Mouse (Mus musculus): ENCODE data around the gene Cyp4f13.

Gene Cyp4f13

GRCm38 (mm10) chr17:32947215-32947914 is at the start of gene Cyp4f13:
Gene Cyp4f13 (minus strand): TSS chr17:32947402.
- DNase-seq, result peak; percentile 99

- DNase-seq, result peak; percentile 95
Observed at GRCm38 (mm10) chr17:32992699-32993474, 45.7 kb upstream of the Cyp4f13 start, which contains the start of gene Zfp952. Gene Zfp952 (plus strand): TSS chr17:32993129.

- peak; percentile 33 for DNase-seq
Observed at GRCm38 (mm10) chr17:32991965-32992698, 44.9 kb upstream of the Cyp4f13 start.

- DNase-seq, result no peak
Observed at GRCm38 (mm10) chr17:32986301-32986700, 39.1 kb upstream of the Cyp4f13 start.

- no peak for DNase-seq
Observed at GRCm38 (mm10) chr17:32981361-32981760, 34.2 kb upstream of the Cyp4f13 start.

GRCm38 (mm10) chr17:32965623-32966290 is 18.6 kb upstream of the Cyp4f13 start, which contains the start of gene Zfp472:
Gene Zfp472 (plus strand): TSS chr17:32965814.
- DNase-seq, result peak; percentile 96

GRCm38 (mm10) chr17:32965253-32965622 is 18.0 kb upstream of the Cyp4f13 start:
- no peak for DNase-seq

GRCm38 (mm10) chr17:32951441-32951840 is 4.2 kb upstream of the Cyp4f13 start:
- DNase-seq, result peak; percentile 79

GRCm38 (mm10) chr17:32951006-32951405 is 3.8 kb upstream of the Cyp4f13 start:
- no peak for DNase-seq

GRCm38 (mm10) chr17:32950136-32950535 is 2.9 kb upstream of the Cyp4f13 start:
- DNase-seq, result no peak

- no peak for DNase-seq
Observed at GRCm38 (mm10) chr17:32946716-32947115, 486 bp downstream of the Cyp4f13 start.

- DNase-seq, result no peak
Observed at GRCm38 (mm10) chr17:32944402-32945035, 2.7 kb downstream of the Cyp4f13 start.

GRCm38 (mm10) chr17:32943661-32944060 is 3.5 kb downstream of the Cyp4f13 start:
- DNase-seq, result no peak

GRCm38 (mm10) chr17:32939831-32940230 is 7.4 kb downstream of the Cyp4f13 start:
- no peak for DNase-seq

- DNase-seq, result no peak
Observed at GRCm38 (mm10) chr17:32927803-32928202, 19.4 kb downstream of the Cyp4f13 start.

GRCm38 (mm10) chr17:32924658-32925312 is 22.4 kb downstream of the Cyp4f13 start:
- DNase-seq, result peak; percentile 76

- DNase-seq, result no peak
Observed at GRCm38 (mm10) chr17:32923681-32924080, 23.5 kb downstream of the Cyp4f13 start.

GRCm38 (mm10) chr17:32919123-32919522 is 28.1 kb downstream of the Cyp4f13 start:
- no peak for DNase-seq

GRCm38 (mm10) chr17:32917131-32917530 is 30.1 kb downstream of the Cyp4f13 start, which contains the start of gene Cyp4f14:
Gene Cyp4f14 (minus strand): TSS chr17:32917342.
- DNase-seq, result peak; percentile 83

- no peak for DNase-seq
Observed at GRCm38 (mm10) chr17:32916075-32916474, 31.1 kb downstream of the Cyp4f13 start.

- DNase-seq, result no peak
Observed at GRCm38 (mm10) chr17:32906172-32906571, 41.0 kb downstream of the Cyp4f13 start.

GRCm38 (mm10) chr17:32905239-32905638 is 42.0 kb downstream of the Cyp4f13 start:
- DNase-seq, result peak; percentile 62

Data from kidney, adult 9 months (tissue).